Mouse (Mus musculus) limb, embryonic 14.5 days (tissue): ENCODE measurements around the gene Iqce. TPM values are rescaled to one million over a fixed set of nuclear protein-coding genes. Genes with fewer than 3 reads are reported as not detected.

ENCODE experiments used
- ATAC-seq: fragments of 200-750 bp; cut with Nextera tagmentation; 2 replicates; pipeline ENCODE4 v1.8.0; 2017; ENCODE audit warnings: low read depth, moderate number of reproducible peaks, moderate TSS enrichment; ENCODE audit not compliant: low FRiP score
- DNase-seq: peaks from one replicate; pipeline ENCODE4 v3.0.0-alpha.2; 2015; ENCODE audit warnings: low spot score
- H3K27ac ChIP-seq: fragments of 300-500 bp; sonication (generic); replicated peaks from 2 replicates; pipeline ENCODE4 v1.5.1; 2014; ENCODE audit warnings: low read depth, mild to moderate bottlenecking, low read length, moderate library complexity, mixed read lengths
- H3K27me3 ChIP-seq: fragments of 300-500 bp; sonication (generic); 2 replicates; pipeline ENCODE4 v1.6.1; 2014; ENCODE audit warnings: low read length, mixed read lengths; ENCODE audit not compliant: control insufficient read depth, insufficient read depth
- H3K36me3 ChIP-seq: fragments of 300-500 bp; sonication (generic); 2 replicates; pipeline ENCODE4 v1.6.1; 2014; ENCODE audit warnings: mild to moderate bottlenecking, low read length, moderate library complexity, mixed read lengths; ENCODE audit not compliant: control insufficient read depth, insufficient read depth
- H3K4me1 ChIP-seq: fragments of 300-500 bp; sonication (generic); 2 replicates; pipeline ENCODE4 v1.6.1; 2014; ENCODE audit warnings: antibody characterized with exemption, low read length, mixed read lengths; ENCODE audit not compliant: control insufficient read depth, insufficient read depth
- H3K4me2 ChIP-seq: fragments of 300-500 bp; sonication (generic); replicated peaks from 2 replicates; pipeline ENCODE4 v1.6.1; 2014; ENCODE audit warnings: low read depth, mild to moderate bottlenecking, low read length, moderate library complexity; ENCODE audit not compliant: severe bottlenecking
- H3K4me3 ChIP-seq: fragments of 300-500 bp; sonication (generic); replicated peaks from 2 replicates; pipeline ENCODE4 v1.5.1; 2014; ENCODE audit warnings: low read length
- H3K9ac ChIP-seq: fragments of 300-500 bp; sonication (generic); 2 replicates; pipeline ENCODE4 v1.6.1; 2014; ENCODE audit warnings: mild to moderate bottlenecking, low read depth, low read length, moderate library complexity; ENCODE audit not compliant: severe bottlenecking
- H3K9me3 ChIP-seq: fragments of 300-500 bp; sonication (generic); 2 replicates; pipeline ENCODE4 v1.6.1; 2016; ENCODE audit warnings: low read length; ENCODE audit not compliant: control insufficient read depth
- POLR2A ChIP-seq: fragments of 200-500 bp; IDR thresholded peaks from 2 replicates; pipeline ENCODE4 v1.8.0; 2012; ENCODE audit warnings: inconsistent platforms, mild to moderate bottlenecking, moderate library complexity, borderline replicate concordance; ENCODE audit not compliant: insufficient read depth, insufficient read length; ENCODE audit errors: extremely low read depth
- WGBS: fragments of 180-500 bp; shearing (Covaris S2); extraction: QIAGEN DNeasy Blood & Tissue Kit; methylation state at CpG from one replicate; pipeline ENCODE4 v1.1.7; 2014; 5-methylcytosine and 5-hydroxymethylcytosine counted together
- polyA plus RNA-seq, 2 experiments: library from polyadenylated mRNA; depleted of rRNA in 1 of 2; stranded (reverse) in 1 of 2; unstranded in 1 of 2; fragments of >200 nt; fragmentation: Nextera tagmentation in 1 of 2; extraction: Ambion mirVana in 1 of 2; gene quantifications; 2 replicates each; pipeline versions ENCODE4 v1.2.1 to v1.2.3; 2012 to 2014

The Iqce gene
- polyA plus RNA-seq, 2 experiments, result 23.4 to 38.3 TPM

DNA sequence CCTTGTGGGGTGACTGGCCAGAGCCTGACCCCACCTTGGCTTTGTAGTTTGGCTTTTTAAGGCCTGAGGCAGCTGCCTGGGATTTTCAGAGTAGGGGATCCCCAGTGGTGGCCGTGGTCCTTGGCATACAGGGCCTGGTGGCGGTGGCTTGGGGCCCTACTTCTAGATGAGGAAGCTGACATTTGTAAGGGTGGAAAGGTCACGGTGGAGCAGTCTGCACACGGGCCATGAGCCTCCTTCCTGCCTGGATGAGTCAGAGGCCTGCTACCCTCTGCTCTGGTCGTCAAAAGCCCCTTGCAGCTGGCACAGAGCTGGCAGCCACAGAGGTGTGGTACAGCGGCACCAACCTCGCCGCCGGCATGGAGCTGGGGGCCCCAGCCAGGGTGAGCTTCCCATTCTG is 85.5 kb downstream of the Iqce start:
- no peak for ATAC-seq
- 64% methylated on average over 9 of the region's 9 CpGs for WGBS
- TF ChIP-seq POLR2A, result no peak
- peaks cover 3% of the 10 kb centered on the region for H3K4me1 ChIP-seq
- peaks cover 17% of the 10 kb centered on the region for H3K36me3 ChIP-seq
- no peak for DNase-seq
- H3K27me3 ChIP-seq, result 0 out of 2 replicates have a peak, but pooled peaks cover under 1% of the 10 kb centered on the region
- no peak overlapping the region for H3K27ac ChIP-seq
- H3K4me3 ChIP-seq, result no peak overlapping the region
- no peaks in the 10 kb centered on the region for H3K9me3 ChIP-seq
- H3K4me2 ChIP-seq, result no peak overlapping the region
- no peak overlapping the region for H3K9ac ChIP-seq

DNA sequence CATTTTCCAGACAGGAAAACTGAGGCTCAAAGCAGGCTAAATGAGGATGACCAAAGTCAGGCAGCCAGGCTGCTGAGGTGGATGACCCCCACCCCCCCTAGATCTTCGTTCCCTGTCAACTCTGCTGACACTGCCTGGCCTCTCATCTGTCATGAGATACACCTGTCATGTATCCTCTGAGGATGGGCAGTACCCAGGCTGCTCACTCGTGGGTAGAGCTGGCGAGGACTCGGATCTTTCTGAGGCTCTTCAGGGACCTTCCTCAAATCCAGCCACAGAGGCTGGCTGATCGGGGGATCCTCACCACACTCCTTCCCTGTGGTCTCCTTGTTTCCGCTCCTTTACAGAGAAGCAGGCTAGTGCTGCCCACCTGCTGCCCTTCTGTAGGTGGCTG is 86.1 kb downstream of the Iqce start:
- H3K36me3 ChIP-seq, result peaks cover 15% of the 10 kb centered on the region
- H3K9ac ChIP-seq, result no peak overlapping the region
- H3K4me3 ChIP-seq, result no peak overlapping the region
- H3K9me3 ChIP-seq, result no peaks in the 10 kb centered on the region
- H3K4me1 ChIP-seq, result peaks cover 9% of the 10 kb centered on the region
- no peak overlapping the region for H3K4me2 ChIP-seq
- no peak for TF ChIP-seq POLR2A
- DNase-seq (no peak), ATAC-seq (no peak)
- 77% methylated on average over 6 of the region's 6 CpGs for WGBS
- no peak overlapping the region for H3K27ac ChIP-seq
- 0 out of 2 replicates have a peak, but pooled peaks cover 6% of the 10 kb centered on the region for H3K27me3 ChIP-seq

DNA sequence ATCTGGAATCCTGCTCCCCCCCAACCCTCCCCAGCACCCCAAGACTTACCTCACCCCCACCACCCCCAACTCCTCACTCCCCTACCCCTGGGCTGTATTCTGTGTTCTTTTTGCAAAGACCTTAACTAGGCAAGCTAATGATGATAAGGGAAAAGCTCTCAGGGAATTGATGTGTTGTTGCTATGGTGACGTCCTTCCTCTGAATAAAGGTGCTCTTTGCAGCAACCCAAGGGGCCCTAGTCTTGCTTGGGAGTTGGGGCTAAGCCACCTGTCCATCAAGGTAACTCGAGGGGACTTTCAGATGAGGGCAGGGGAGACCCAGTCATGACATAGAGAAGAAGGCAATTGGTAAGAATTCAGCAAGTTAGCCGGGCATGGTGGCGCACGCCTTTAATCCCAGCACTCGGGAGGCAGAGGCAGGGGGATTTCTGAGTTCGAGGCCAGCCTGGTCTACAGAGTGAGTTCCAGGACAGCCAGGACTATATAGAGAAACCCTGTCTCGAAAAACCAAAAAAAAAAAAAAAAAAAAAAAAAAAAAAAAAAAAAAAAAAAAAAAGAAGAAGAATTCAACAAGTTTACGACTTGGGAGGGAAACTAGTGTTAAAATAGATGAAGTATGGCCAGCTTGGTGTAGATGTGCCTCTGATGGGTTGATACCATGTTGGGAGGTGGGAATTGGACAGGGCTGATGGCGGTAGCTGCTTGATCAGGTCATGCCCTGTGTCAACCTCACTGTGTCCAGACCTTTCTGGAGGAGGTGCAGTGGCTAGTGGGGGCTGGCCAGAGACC is 86.7 kb downstream of the Iqce start:
- H3K9me3 ChIP-seq, result no peaks in the 10 kb centered on the region
- H3K27me3 ChIP-seq, result 0 out of 2 replicates have a peak, but pooled peaks cover 12% of the 10 kb centered on the region
- H3K27ac ChIP-seq, result no peak overlapping the region
- H3K9ac ChIP-seq, result no peak overlapping the region
- TF ChIP-seq POLR2A, result no peak
- no peak overlapping the region for H3K4me3 ChIP-seq
- 82% methylated on average over 10 of the region's 10 CpGs for WGBS
- H3K4me2 ChIP-seq, result no peak overlapping the region
- ATAC-seq (no peak), DNase-seq (no peak)
- peaks cover 15% of the 10 kb centered on the region for H3K36me3 ChIP-seq
- peaks cover 15% of the 10 kb centered on the region for H3K4me1 ChIP-seq

DNA sequence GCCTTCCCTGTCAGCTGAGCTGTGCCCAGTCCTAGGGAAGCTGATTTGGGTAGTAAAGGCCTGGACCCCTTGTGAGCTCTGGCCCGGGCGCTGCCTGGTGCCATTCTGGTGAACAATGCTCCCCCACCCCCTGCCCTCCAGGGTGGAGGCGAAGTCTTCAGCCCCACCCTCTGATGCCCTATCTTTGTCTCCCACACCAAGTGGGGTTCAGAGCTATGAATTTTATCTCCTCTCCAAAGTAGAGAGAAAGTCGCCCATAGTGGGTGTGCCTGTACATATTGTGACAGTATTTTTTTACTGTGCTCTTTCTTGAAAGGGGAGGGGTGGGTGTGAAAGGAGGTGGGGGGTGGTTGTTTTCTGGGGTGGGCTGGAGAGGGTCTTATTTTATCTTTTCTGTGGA is 87.3 kb downstream of the Iqce start:
- H3K4me1 ChIP-seq, result peaks cover 22% of the 10 kb centered on the region
- peaks cover 15% of the 10 kb centered on the region for H3K36me3 ChIP-seq
- TF ChIP-seq POLR2A, result no peak
- no peak overlapping the region for H3K27ac ChIP-seq
- no peak for DNase-seq
- ATAC-seq, result no peak
- WGBS, result 76% methylated on average over 4 of the region's 4 CpGs
- H3K27me3 ChIP-seq, result 0 out of 2 replicates have a peak, but pooled peaks cover 14% of the 10 kb centered on the region
- H3K4me3 ChIP-seq, result no peak overlapping the region
- no peak overlapping the region for H3K4me2 ChIP-seq
- H3K9me3 ChIP-seq, result no peaks in the 10 kb centered on the region
- H3K9ac ChIP-seq, result no peak overlapping the region

DNA sequence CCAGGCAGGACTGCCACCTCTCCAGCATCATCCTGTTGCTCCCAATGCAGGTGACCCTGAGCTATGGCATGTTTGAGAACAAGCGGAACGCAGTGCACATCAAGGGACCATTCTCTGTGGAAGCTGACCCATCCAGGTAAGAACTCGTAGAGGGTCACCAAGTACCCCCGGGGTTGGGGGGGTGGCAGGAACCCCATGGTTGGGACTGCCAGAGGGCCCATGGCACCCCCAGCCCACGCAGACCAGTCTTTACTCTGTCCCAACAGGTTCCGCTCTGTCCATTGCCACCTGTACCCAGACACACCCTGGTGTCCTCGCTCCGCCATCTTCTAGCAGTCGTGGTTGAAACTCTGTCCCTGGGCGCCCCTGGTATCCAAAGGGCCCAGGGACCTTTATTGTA is 88.0 kb downstream of the Iqce start:
- H3K9me3 ChIP-seq, result no peaks in the 10 kb centered on the region
- peaks cover 28% of the 10 kb centered on the region for H3K4me1 ChIP-seq
- no peak overlapping the region for H3K9ac ChIP-seq
- H3K4me2 ChIP-seq, result no peak overlapping the region
- ATAC-seq (no peak), DNase-seq (no peak)
- peaks cover 15% of the 10 kb centered on the region for H3K36me3 ChIP-seq
- no peak overlapping the region for H3K27ac ChIP-seq
- H3K4me3 ChIP-seq, result no peak overlapping the region
- peaks cover 19% of the 10 kb centered on the region; the same call in 1 of the 2 replicates for H3K27me3 ChIP-seq
- 91% methylated on average over 10 of the region's 10 CpGs for WGBS
- no peak for TF ChIP-seq POLR2A
